Comparison of ENCODE assay signal across 7 mouse cellular contexts in genomic region chr2:17065149-17066145, GRCm38 (mm10).
A peak's percentile ranks its signal among the peaks of the same experiment; 100 is the strongest.
DNase-seq lines count a peak whose midpoint lies in the region; TF ChIP-seq lines count a peak whose summit lies in the region.
"Not testable (repeated sequence)": the region's sequence is repeated elsewhere in the genome, so short reads cannot be mapped to it uniquely, and the experiment has no call there.

No protein-coding gene starts in this region.

- H3K27me3 ChIP-seq in myocyte (ENCODE audit: control insufficient read depth, insufficient read depth, insufficient read length) = not testable (repeated sequence)

- DNase-seq in B cell, adult 2 months = peak; percentile 11 to 16
- DNase-seq in gastrocnemius, adult 2 months = not testable (repeated sequence)
- DNase-seq in layer of hippocampus, adult 11-12 months (ENCODE audit: low spot score) = peak; percentile 10
- peak; percentile 2 to 9 for DNase-seq in left cerebral cortex, postnatal 14 days (ENCODE audit: low spot score in 2 of 2)
- peak; percentile 11 to 30 for DNase-seq in spleen, postnatal 36 days (ENCODE audit: low spot score in 2 of 2)
- peak; percentile 7 for DNase-seq in thymus, postnatal 4 days

- not testable (repeated sequence) for TF ChIP-seq CTCF in gastrocnemius, adult 2 months (IDR thresholded peaks at IDR 0.05)

- H3K36me3 ChIP-seq in myocyte (ENCODE audit: control insufficient read depth, insufficient read depth) = not testable (repeated sequence)

- TF ChIP-seq POLR2A in myocyte (IDR thresholded peaks at IDR 0.05; ENCODE audit: insufficient read length, low read depth) = not testable (repeated sequence)

- not testable (repeated sequence) for H3ac ChIP-seq in myocyte (ENCODE audit: control insufficient read depth, insufficient read length)

- not testable (repeated sequence) for H3K27ac ChIP-seq in gastrocnemius, adult 2 months

- peak overlapping the region; percentile 30 for H3K4me2 ChIP-seq in myocyte (ENCODE audit: low read depth)

- not testable (repeated sequence) for H3K79me2 ChIP-seq in myocyte (ENCODE audit: control insufficient read depth, insufficient read depth)

- intact Hi-C loops in gastrocnemius, adult 2 months (cut with DNase I); left cerebral cortex, postnatal 14 days (cut with DNase I): not testable (repeated sequence)

- H3K4me3 ChIP-seq in gastrocnemius, adult 2 months = peak overlapping the region; percentile 28
- not testable (repeated sequence) for H3K4me3 ChIP-seq in myocyte
